ENCODE assay signal across 16 mouse cellular contexts in the genomic region with DNA sequence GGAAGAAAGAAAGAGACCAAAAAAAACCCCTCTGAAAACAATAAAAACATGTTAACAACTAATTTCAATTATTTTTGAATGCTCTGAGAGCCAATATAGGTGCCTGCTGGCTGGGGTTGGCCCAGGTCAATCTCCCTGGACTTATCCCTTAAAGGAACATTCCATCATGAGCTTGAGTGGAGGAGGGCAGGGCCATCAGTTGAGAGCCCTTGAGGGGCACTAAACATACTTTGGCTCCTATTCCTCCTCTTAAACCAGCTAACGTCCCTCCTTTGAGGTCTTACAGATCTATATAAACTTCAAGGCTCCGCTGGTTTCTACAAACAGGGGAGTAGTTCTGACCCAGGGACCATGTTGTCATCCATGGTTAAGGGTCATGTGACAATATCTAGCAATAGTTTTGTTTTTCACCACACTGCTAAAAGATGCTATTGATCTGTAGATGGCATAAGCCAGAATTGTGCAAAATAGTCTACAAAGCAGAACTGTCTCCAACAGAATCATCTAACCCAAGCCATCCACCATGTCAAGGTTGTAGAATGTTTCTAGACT.
"Had no signal": no experiment of that assay in that cellular context is flagged by ENCODE, and none has a peak within 500 bp of the region (broad histone marks: within the 10 kb centered on the region; RNA-seq: fewer than 3 reads in every experiment).

No protein-coding gene starts in this region.

- ATAC-seq: inflammation-experienced regulatory T-cells, adult 6 months; midbrain, embryonic 16.5 days had no signal

- H3K9me3 ChIP-seq: limb, embryonic 12.5 days; midbrain, embryonic 10.5 days; neural tube, embryonic 13.5 days; stomach, embryonic 15.5 days had no signal

- H3K36me3 ChIP-seq: limb, embryonic 12.5 days; midbrain, embryonic 10.5 days; neural tube, embryonic 13.5 days; stomach, embryonic 15.5 days had no signal

- H3K4me3 ChIP-seq: limb, embryonic 12.5 days; midbrain, embryonic 10.5 days; neural tube, embryonic 13.5 days; stomach, embryonic 15.5 days had no signal

- H3K27me3 ChIP-seq: limb, embryonic 12.5 days; neural tube, embryonic 13.5 days; stomach, embryonic 15.5 days had no signal

- H3K4me2 ChIP-seq: limb, embryonic 12.5 days; liver, embryonic 11.5 days; neural tube, embryonic 13.5 days; stomach, embryonic 15.5 days had no signal

- H3K27ac ChIP-seq: kidney, postnatal 0 days; limb, embryonic 12.5 days; midbrain, embryonic 10.5 days; neural tube, embryonic 13.5 days; stomach, embryonic 15.5 days had no signal

- H3K4me1 ChIP-seq: limb, embryonic 12.5 days; neural tube, embryonic 13.5 days had no signal

- H3K9ac ChIP-seq: limb, embryonic 12.5 days; neural tube, embryonic 13.5 days; stomach, embryonic 15.5 days had no signal

- DNase-seq: kidney, adult 11 months; kidney, adult 9 months; kidney, postnatal 36 days; layer of hippocampus, adult 9-11 months; retina, postnatal 1 day; right cerebral cortex, postnatal 4 days; thymus, adult 2 months; thymus, postnatal 25 days had no signal
